Mouse (Mus musculus): ENCODE data around the gene Tapbpl.

GRCm38 (mm10) chr6:125182133-125182532 lies 49.5 kb downstream of the Tapbpl start:
- no peak for TF ChIP-seq POLR2A (IDR thresholded peaks at IDR 0.05; ENCODE audit: insufficient read depth, low read depth, low read length)
- TF ChIP-seq EP300 (IDR thresholded peaks at IDR 0.05; ENCODE audit: insufficient read depth, low read depth, low read length) = no peak

Data from heart, adult 2 months (tissue).